Mouse (Mus musculus): ENCODE data around the gene Fam162a. TPM values are rescaled to one million over a fixed set of nuclear protein-coding genes. Genes with fewer than 3 reads are reported as not detected.
A peak's percentile ranks its signal among the peaks of the same experiment; 100 is the strongest.
"Not testable (repeated sequence)": the region's sequence is repeated elsewhere in the genome, so short reads cannot be mapped to it uniquely, and the experiment has no call there.

The Fam162a gene
- 952 and 987 TPM in 2 replicates for polyA plus RNA-seq (2015; fragmentation: Nextera tagmentation; extraction: Ambion mirVana)

- Histone ChIP-seq H3K4me3 (ENCODE audit: low read length) (peak within 1 kb of the TSS; percentile 71), H3K27ac (ENCODE audit: low read length) (peak within 1 kb of the TSS; percentile 100), H3K9ac (ENCODE audit: low read length) (peak within 1 kb of the TSS; percentile 95), H3K4me2 (ENCODE audit: low read depth, low read length) (peak within 1 kb of the TSS; percentile 79), H3K36me3 (ENCODE audit: control insufficient read depth, insufficient read depth) (peaks cover 9% of the 10 kb centered on the region), H3K4me1 (ENCODE audit: control insufficient read depth, insufficient read depth, low read length) (peaks cover 26% of the 10 kb centered on the region), H3K27me3 (ENCODE audit: control insufficient read depth, insufficient read depth, low read length) (no peaks in the 10 kb centered on the region), H3K9me3 (replicated peaks; ENCODE audit: control insufficient read depth, low read length) (no peaks in the 10 kb centered on the region)
- peak; percentile 93 for ATAC-seq (replicated peaks; ENCODE audit: extremely low read depth, insufficient read depth, low FRiP score)
- WGBS: under 1% methylated on average over 81 of the region's 81 CpGs
These were observed at the start of gene Fam162a, which contains the start of gene Ccdc58 for GRCm38 (mm10) chr16:36071450-36072379. Gene Fam162a, minus strand, starts transcription at chr16:36071594. Gene Ccdc58, plus strand, starts transcription at chr16:36071685.

GRCm38 (mm10) chr16:36115751-36116150, 44.4 kb upstream of the Fam162a start:
- WGBS: 92% methylated on average over 6 of the region's 6 CpGs

GRCm38 (mm10) chr16:36111486-36111885, 40.1 kb upstream of the Fam162a start:
- H3K9me3 ChIP-seq (replicated peaks; ENCODE audit: control insufficient read depth, low read length); H3K4me2 ChIP-seq (ENCODE audit: low read depth, low read length); H3K36me3 ChIP-seq (ENCODE audit: control insufficient read depth, insufficient read depth); ATAC-seq (replicated peaks; ENCODE audit: extremely low read depth, insufficient read depth, low FRiP score); H3K27ac ChIP-seq (ENCODE audit: low read length); H3K9ac ChIP-seq (ENCODE audit: low read length); H3K27me3 ChIP-seq (ENCODE audit: control insufficient read depth, insufficient read depth, low read length); H3K4me1 ChIP-seq (ENCODE audit: control insufficient read depth, insufficient read depth, low read length); H3K4me3 ChIP-seq (ENCODE audit: low read length): not testable (repeated sequence)

More at GRCm38 (mm10) chr16:36115751-36116150, 44.4 kb upstream of the Fam162a start:
- not testable (repeated sequence) for H3K36me3 ChIP-seq (ENCODE audit: control insufficient read depth, insufficient read depth); H3K4me2 ChIP-seq (ENCODE audit: low read depth, low read length); H3K9me3 ChIP-seq (replicated peaks; ENCODE audit: control insufficient read depth, low read length); H3K27ac ChIP-seq (ENCODE audit: low read length); H3K9ac ChIP-seq (ENCODE audit: low read length); H3K4me1 ChIP-seq (ENCODE audit: control insufficient read depth, insufficient read depth, low read length); ATAC-seq (replicated peaks; ENCODE audit: extremely low read depth, insufficient read depth, low FRiP score); H3K4me3 ChIP-seq (ENCODE audit: low read length); H3K27me3 ChIP-seq (ENCODE audit: control insufficient read depth, insufficient read depth, low read length)

GRCm38 (mm10) chr16:36102211-36102610, 30.8 kb upstream of the Fam162a start:
- Histone ChIP-seq H3K27ac (ENCODE audit: low read length) (no peak overlapping the region), H3K4me2 (ENCODE audit: low read depth, low read length) (no peak overlapping the region), H3K9me3 (replicated peaks; ENCODE audit: control insufficient read depth, low read length) (peaks cover 10% of the 10 kb centered on the region), H3K36me3 (ENCODE audit: control insufficient read depth, insufficient read depth) (no peaks in the 10 kb centered on the region), H3K4me1 (ENCODE audit: control insufficient read depth, insufficient read depth, low read length) (no peaks in the 10 kb centered on the region), H3K9ac (ENCODE audit: low read length) (no peak overlapping the region), H3K27me3 (ENCODE audit: control insufficient read depth, insufficient read depth, low read length) (no peaks in the 10 kb centered on the region), H3K4me3 (ENCODE audit: low read length) (no peak overlapping the region)
- no peak for ATAC-seq (replicated peaks; ENCODE audit: extremely low read depth, insufficient read depth, low FRiP score)
- 65% methylated on average over 1 of the region's 1 CpGs for whole genome bisulfite sequencing

GRCm38 (mm10) chr16:36101526-36101925, 30.1 kb upstream of the Fam162a start:
- Histone ChIP-seq H3K9ac (ENCODE audit: low read length) (no peak overlapping the region), H3K36me3 (ENCODE audit: control insufficient read depth, insufficient read depth) (no peaks in the 10 kb centered on the region), H3K4me2 (ENCODE audit: low read depth, low read length) (no peak overlapping the region), H3K27me3 (ENCODE audit: control insufficient read depth, insufficient read depth, low read length) (no peaks in the 10 kb centered on the region), H3K4me1 (ENCODE audit: control insufficient read depth, insufficient read depth, low read length) (no peaks in the 10 kb centered on the region), H3K4me3 (ENCODE audit: low read length) (no peak overlapping the region), H3K9me3 (replicated peaks; ENCODE audit: control insufficient read depth, low read length) (peaks cover 10% of the 10 kb centered on the region), H3K27ac (ENCODE audit: low read length) (no peak overlapping the region)
- WGBS: 77% methylated on average over 1 of the region's 1 CpGs
- no peak for ATAC-seq (replicated peaks; ENCODE audit: extremely low read depth, insufficient read depth, low FRiP score)

- H3K4me1 ChIP-seq (ENCODE audit: control insufficient read depth, insufficient read depth, low read length); H3K9ac ChIP-seq (ENCODE audit: low read length); H3K27ac ChIP-seq (ENCODE audit: low read length); H3K36me3 ChIP-seq (ENCODE audit: control insufficient read depth, insufficient read depth); ATAC-seq (replicated peaks; ENCODE audit: extremely low read depth, insufficient read depth, low FRiP score); H3K4me3 ChIP-seq (ENCODE audit: low read length); H3K4me2 ChIP-seq (ENCODE audit: low read depth, low read length); H3K27me3 ChIP-seq (ENCODE audit: control insufficient read depth, insufficient read depth, low read length): not testable (repeated sequence)
- WGBS: 88% methylated on average over 12 of the region's 12 CpGs
- H3K9me3 ChIP-seq (replicated peaks; ENCODE audit: control insufficient read depth, low read length): peaks cover 10% of the 10 kb centered on the region
These were observed 26.6 kb upstream of the Fam162a start for GRCm38 (mm10) chr16:36097813-36098499.

- H3K27ac ChIP-seq (ENCODE audit: low read length): no peak overlapping the region
- H3K36me3 ChIP-seq (ENCODE audit: control insufficient read depth, insufficient read depth): peaks cover 12% of the 10 kb centered on the region
- ATAC-seq (replicated peaks; ENCODE audit: extremely low read depth, insufficient read depth, low FRiP score): no peak
- H3K9me3 ChIP-seq (replicated peaks; ENCODE audit: control insufficient read depth, low read length): no peaks in the 10 kb centered on the region
- no peaks in the 10 kb centered on the region for H3K4me1 ChIP-seq (ENCODE audit: control insufficient read depth, insufficient read depth, low read length)
- no peak overlapping the region for H3K9ac ChIP-seq (ENCODE audit: low read length)
- 83% methylated on average over 3 of the region's 3 CpGs for WGBS
- H3K27me3 ChIP-seq (ENCODE audit: control insufficient read depth, insufficient read depth, low read length): no peaks in the 10 kb centered on the region
- no peak overlapping the region for H3K4me3 ChIP-seq (ENCODE audit: low read length)
- H3K4me2 ChIP-seq (ENCODE audit: low read depth, low read length): no peak overlapping the region
These were observed 22.7 kb upstream of the Fam162a start for GRCm38 (mm10) chr16:36094079-36094478.

- WGBS: 87% methylated on average over 11 of the region's 11 CpGs
- H3K9me3 ChIP-seq (replicated peaks; ENCODE audit: control insufficient read depth, low read length): no peaks in the 10 kb centered on the region
- H3K9ac ChIP-seq (ENCODE audit: low read length): no peak overlapping the region
- no peaks in the 10 kb centered on the region for H3K4me1 ChIP-seq (ENCODE audit: control insufficient read depth, insufficient read depth, low read length)
- no peak overlapping the region for H3K4me2 ChIP-seq (ENCODE audit: low read depth, low read length)
- no peak overlapping the region for H3K27ac ChIP-seq (ENCODE audit: low read length)
- ATAC-seq (replicated peaks; ENCODE audit: extremely low read depth, insufficient read depth, low FRiP score): no peak
- H3K4me3 ChIP-seq (ENCODE audit: low read length): no peak overlapping the region
- H3K27me3 ChIP-seq (ENCODE audit: control insufficient read depth, insufficient read depth, low read length): no peaks in the 10 kb centered on the region
- H3K36me3 ChIP-seq (ENCODE audit: control insufficient read depth, insufficient read depth): peaks cover 30% of the 10 kb centered on the region
These were observed 19.6 kb upstream of the Fam162a start for GRCm38 (mm10) chr16:36090785-36091509.
